In genomic region chr7:43606896-43607742, GRCm38 (mm10) we compare ENCODE assay signal across 8 mouse cellular contexts. TPM values are rescaled to one million over a fixed set of nuclear protein-coding genes. Genes with fewer than 3 reads are reported as not detected.
DNase-seq lines count a peak whose midpoint lies in the region; ATAC-seq and TF ChIP-seq lines count a peak whose summit lies in the region.

Gene Zfp819 (plus strand): TSS chr7:43607169.

- TF ChIP-seq EP300 in stomach, postnatal 0 days (optimal IDR thresholded peaks at IDR 0.05) = no peak

- DNase-seq in urinary bladder, adult 18-20 months (ENCODE audit: low spot score in 2 of 2) = peak; percentile 3 to 16
- no peak for DNase-seq in urinary bladder, postnatal 10 days (ENCODE audit: low spot score)
- peak; percentile 50 to 63 for DNase-seq in heart, postnatal 10 days
- peak; percentile 63 to 65 for DNase-seq in kidney, postnatal 25 days
- DNase-seq in liver, embryonic 11.5 days (ENCODE audit: low spot score) = peak; percentile 47
- DNase-seq in stomach, postnatal 0 days (ENCODE audit: low spot score) = peak; percentile 57

- H3K9me3 ChIP-seq in forebrain, embryonic 13.5 days (replicated peaks) = no peaks in the 10 kb centered on the region
- no peaks in the 10 kb centered on the region for H3K9me3 ChIP-seq in liver, embryonic 11.5 days (ENCODE audit: control insufficient read depth, low read length)
- no peaks in the 10 kb centered on the region for H3K9me3 ChIP-seq in stomach, postnatal 0 days (ENCODE audit: control insufficient read depth, low read length)

- H3K27ac ChIP-seq in forebrain, embryonic 13.5 days = no peak within 1 kb of the TSS
- H3K27ac ChIP-seq in liver, embryonic 11.5 days (ENCODE audit: low read depth, low read length) = no peak within 1 kb of the TSS
- no peak within 1 kb of the TSS for H3K27ac ChIP-seq in stomach, postnatal 0 days (replicated peaks)

- 16% methylated on average over 41 of the region's 41 CpGs for WGBS in forebrain, embryonic 13.5 days
- WGBS in liver, embryonic 11.5 days = 15% methylated on average over 41 of the region's 41 CpGs
- 13% methylated on average over 41 of the region's 41 CpGs for WGBS in stomach, postnatal 0 days

- peak within 1 kb of the TSS; percentile 45 for H3K4me3 ChIP-seq in forebrain, embryonic 13.5 days
- peak within 1 kb of the TSS; percentile 49 for H3K4me3 ChIP-seq in liver, embryonic 11.5 days (ENCODE audit: low read depth, low read length)
- H3K4me3 ChIP-seq in stomach, postnatal 0 days (ENCODE audit: low read depth, low read length) = peak within 1 kb of the TSS; percentile 21

- ATAC-seq in forebrain, embryonic 13.5 days = peak; percentile 94
- peak; percentile 73 for ATAC-seq in liver, embryonic 11.5 days (replicated peaks; ENCODE audit: low FRiP score)
- ATAC-seq in monocyte, adult 5-6 weeks (replicated peaks; ENCODE audit: insufficient number of reproducible peaks, low FRiP score, low TSS enrichment, poor library complexity, severe bottlenecking) = peak; percentile 20; the same call in 1 of the 2 replicates
- peak; percentile 87 for ATAC-seq in stomach, postnatal 0 days (ENCODE audit: low FRiP score, low TSS enrichment)

- peak within 1 kb of the TSS; percentile 45 for H3K9ac ChIP-seq in forebrain, embryonic 13.5 days
- no peak within 1 kb of the TSS for H3K9ac ChIP-seq in liver, embryonic 11.5 days (ENCODE audit: low read depth, low read length)
- H3K9ac ChIP-seq in stomach, postnatal 0 days (ENCODE audit: low read length) = no peak within 1 kb of the TSS

- H3K4me1 ChIP-seq in forebrain, embryonic 13.5 days = peaks cover 10% of the 10 kb centered on the region
- peaks cover 3% of the 10 kb centered on the region; the same call in 1 of the 2 replicates for H3K4me1 ChIP-seq in liver, embryonic 11.5 days (replicated peaks; ENCODE audit: control insufficient read depth, insufficient read depth, low read length)
- no peaks in the 10 kb centered on the region for H3K4me1 ChIP-seq in stomach, postnatal 0 days (replicated peaks; ENCODE audit: control insufficient read depth, insufficient read depth)

- H3K4me2 ChIP-seq in forebrain, embryonic 13.5 days = peak within 1 kb of the TSS; percentile 79
- H3K4me2 ChIP-seq in liver, embryonic 11.5 days = peak within 1 kb of the TSS; percentile 75
- peak within 1 kb of the TSS; percentile 48 for H3K4me2 ChIP-seq in stomach, postnatal 0 days (replicated peaks; ENCODE audit: low read depth)

- H3K27me3 ChIP-seq in forebrain, embryonic 13.5 days = no peaks in the 10 kb centered on the region
- no peaks in the 10 kb centered on the region for H3K27me3 ChIP-seq in liver, embryonic 11.5 days (replicated peaks; ENCODE audit: control insufficient read depth, insufficient read depth, low read length)
- H3K27me3 ChIP-seq in stomach, postnatal 0 days (ENCODE audit: control insufficient read depth, insufficient read depth, low read length) = no peaks in the 10 kb centered on the region

- H3K36me3 ChIP-seq in forebrain, embryonic 13.5 days (ENCODE audit: poor library complexity, severe bottlenecking) = no peaks in the 10 kb centered on the region
- no peaks in the 10 kb centered on the region for H3K36me3 ChIP-seq in liver, embryonic 11.5 days (ENCODE audit: control insufficient read depth, insufficient read depth, low read length)
- no peaks in the 10 kb centered on the region for H3K36me3 ChIP-seq in stomach, postnatal 0 days (ENCODE audit: control insufficient read depth, insufficient read depth, low read length)

- TF ChIP-seq CTCF in stomach, postnatal 0 days (IDR thresholded peaks at IDR 0.05; ENCODE audit: low read depth) = no peak

- intact Hi-C loops in heart, postnatal 10 days (cut with DNase I) = no loop called here

RNA-seq across cellular contexts. Expression of gene Zfp819, which starts in this region (rescaled TPM):
- 0.37 and 0.67 TPM in 2 replicates for polyA plus RNA-seq in forebrain, embryonic 13.5 days (2015; fragmentation: Nextera tagmentation; extraction: Ambion mirVana)
- total RNA-seq in heart, postnatal 10 days (2021) = not detected
- polyA plus RNA-seq in liver, embryonic 11.5 days (2014; fragmentation: Nextera tagmentation; extraction: Ambion mirVana) = 0.07 and 0.16 TPM in 2 replicates
- total RNA-seq in monocyte, adult 5-6 weeks (2017) = 0.43 TPM in 1 of 3 replicates, not detected in the others
- not detected in 2 replicates for polyA plus RNA-seq in stomach, postnatal 0 days (2015; fragmentation: Nextera tagmentation; extraction: Ambion mirVana)

Comparison
In these comparisons a context has a peak if more than half of its experiments do, and no peak if none do; other contexts are left out.
1. Peak in ATAC-seq, H3K4me3 ChIP-seq, H3K9ac ChIP-seq and H3K4me2 ChIP-seq in forebrain, embryonic 13.5 days; RNA of the gene not detected or under 1 TPM.
2. Peak in DNase-seq in heart, postnatal 10 days; RNA of the gene not detected or under 1 TPM.
3. Peak in DNase-seq, ATAC-seq, H3K4me3 ChIP-seq and H3K4me2 ChIP-seq in liver, embryonic 11.5 days; RNA of the gene not detected or under 1 TPM.
4. Peak in ATAC-seq in monocyte, adult 5-6 weeks; RNA of the gene not detected or under 1 TPM.
5. Peak in DNase-seq, ATAC-seq, H3K4me3 ChIP-seq and H3K4me2 ChIP-seq in stomach, postnatal 0 days; RNA of the gene not detected or under 1 TPM.
6. ATAC-seq: peak in every context shown above with its lines; median percentile 94 in forebrain, embryonic 13.5 days; 87 in stomach, postnatal 0 days; 73 in liver, embryonic 11.5 days; 20 in monocyte, adult 5-6 weeks.